Mouse (Mus musculus): ENCODE measurements around the gene Jakmip3.

- TF ChIP-seq POLR2A (IDR thresholded peaks at IDR 0.05; ENCODE audit: low read depth, low read length) (no peak), CTCF (IDR thresholded peaks at IDR 0.05; ENCODE audit: extremely low read depth, insufficient read length, insufficient replicate concordance, low read depth, low read length) (no peak)
Measured at GRCm38 (mm10) chr7:139128994-139129393, 188.5 kb downstream of the Jakmip3 start.
